Comparison of ENCODE assay signal across 9 mouse cellular contexts in the genomic region with DNA sequence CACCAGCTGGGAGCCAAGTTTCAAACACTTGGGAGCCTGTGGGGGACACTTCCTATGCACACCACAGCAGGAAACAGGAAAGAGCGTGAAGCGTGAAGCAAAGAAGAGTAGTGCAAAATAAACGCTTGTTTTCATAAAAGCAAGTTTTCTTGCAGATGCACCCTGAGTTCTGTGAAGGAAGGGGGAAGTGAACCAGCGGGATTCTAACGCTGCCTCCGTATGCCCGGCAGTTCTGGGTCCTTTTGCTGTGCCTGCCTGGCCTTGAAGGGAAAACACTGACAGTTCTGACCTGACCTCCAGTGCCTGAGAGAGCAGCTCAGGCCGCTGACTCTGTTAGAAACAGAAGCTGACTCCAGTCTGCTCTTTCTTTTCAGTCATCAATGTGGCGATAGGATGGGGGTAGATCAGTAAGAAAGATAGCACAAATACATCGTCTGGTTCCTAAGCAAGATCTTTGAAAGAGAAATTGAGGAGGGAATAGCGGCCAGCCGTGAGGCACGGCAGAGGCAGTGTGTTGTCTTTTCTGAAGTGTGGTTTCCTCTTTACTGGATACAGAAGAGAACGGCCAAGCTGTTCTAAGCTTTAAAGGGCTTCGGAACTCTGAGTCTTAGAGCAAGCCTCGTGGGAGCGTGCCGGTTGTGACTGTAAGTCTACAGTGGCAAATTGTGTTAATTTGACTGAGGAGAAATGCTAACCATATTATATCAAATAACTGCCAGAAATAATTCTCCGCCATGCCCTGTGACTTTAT.
DNase-seq lines count a peak whose midpoint lies in the region; ATAC-seq and TF ChIP-seq lines count a peak whose summit lies in the region.
"Had no signal": no experiment of that assay in that cellular context is flagged by ENCODE, and none has a peak within 500 bp of the region (broad histone marks: within the 10 kb centered on the region; RNA-seq: fewer than 3 reads in every experiment).

No protein-coding gene starts in this region.

- TF ChIP-seq EP300 in liver, postnatal 0 days (IDR thresholded peaks at IDR 0.05; ENCODE audit: low read depth) = no peak

- H3K9ac ChIP-seq in kidney, embryonic 16.5 days (replicated peaks; ENCODE audit: low read length) = no peak overlapping the region
- peak overlapping the region; percentile 38; the same call in 1 of the 2 replicates for H3K9ac ChIP-seq in liver, postnatal 0 days (replicated peaks)

- no peaks in the 10 kb centered on the region for H3K9me3 ChIP-seq in kidney, embryonic 16.5 days (ENCODE audit: low read length)
- H3K9me3 ChIP-seq in liver, postnatal 0 days (ENCODE audit: low read length) = no peaks in the 10 kb centered on the region

- no peak overlapping the region for H3K4me2 ChIP-seq in kidney, embryonic 16.5 days (replicated peaks; ENCODE audit: low read depth, low read length)
- H3K4me2 ChIP-seq in liver, postnatal 0 days (ENCODE audit: low read depth, low read length) = peak overlapping the region; percentile 48

- H3K36me3 ChIP-seq in kidney, embryonic 16.5 days (ENCODE audit: insufficient read depth, low read length) = no peaks in the 10 kb centered on the region
- H3K36me3 ChIP-seq in kidney, adult 2 months (ENCODE audit: control insufficient read depth, insufficient read depth, low read length) = no peaks in the 10 kb centered on the region
- H3K36me3 ChIP-seq in liver, postnatal 0 days (replicated peaks; ENCODE audit: insufficient read depth, low read length) = no peaks in the 10 kb centered on the region

- 42% methylated on average over 19 of the region's 19 CpGs for WGBS in kidney, embryonic 16.5 days
- WGBS in kidney, adult 2 months = 52% methylated on average over 19 of the region's 19 CpGs
- 35% methylated on average over 19 of the region's 19 CpGs for WGBS in liver, postnatal 0 days (ENCODE audit: insufficient replicate concordance)

- TF ChIP-seq CTCF in kidney, adult 2 months (conservative IDR thresholded peaks at IDR 0.05; ENCODE audit: insufficient read depth, insufficient read length, low read depth, low read length) = no peak
- no peak for TF ChIP-seq CTCF in liver, postnatal 0 days (IDR thresholded peaks at IDR 0.05; ENCODE audit: low read depth)

- no peak for TF ChIP-seq POLR2A in kidney, adult 2 months (IDR thresholded peaks at IDR 0.05; ENCODE audit: low read depth, low read length)

- no peak for DNase-seq in kidney, adult 2 months
- peak; percentile 6 for DNase-seq in CD4-positive, CD25-positive, alpha-beta regulatory T cell, adult 2 months (ENCODE audit: low read depth, low spot score)
- DNase-seq in liver, postnatal 0 days = no peak
- no peak for DNase-seq in left cerebral cortex, postnatal 14 days (ENCODE audit: low spot score in 2 of 2)
- DNase-seq in right cerebral cortex, adult 18-20 months = no peak
- no peak for DNase-seq in gastrocnemius, postnatal 14 days

- H3K27ac ChIP-seq in kidney, embryonic 16.5 days (ENCODE audit: low read length) = peak overlapping the region; percentile 3; the same call in 1 of the 2 replicates
- H3K27ac ChIP-seq in kidney, adult 2 months (ENCODE audit: insufficient read depth, low read depth, low read length) = no peak overlapping the region
- peak overlapping the region; percentile 13; the same call in 1 of the 2 replicates for H3K27ac ChIP-seq in brown adipose tissue, adult 24 weeks (replicated peaks; ENCODE audit: low read depth, low read length)
- H3K27ac ChIP-seq in liver, postnatal 0 days (ENCODE audit: low read depth) = peak overlapping the region; percentile 80
- H3K27ac ChIP-seq: left cerebral cortex, adult 2 months had no signal

- intact Hi-C loops in left cerebral cortex, postnatal 14 days (cut with DNase I) = no loop called here
- intact Hi-C loops in gastrocnemius, postnatal 14 days (cut with DNase I; ENCODE audit: low total_unique reads) = no loop called here

- no peak overlapping the region for H3K4me3 ChIP-seq in kidney, embryonic 16.5 days (ENCODE audit: low read length)
- no peak overlapping the region for H3K4me3 ChIP-seq in kidney, adult 2 months (ENCODE audit: insufficient read depth, low read depth, low read length)
- no peak overlapping the region for H3K4me3 ChIP-seq in brown adipose tissue, adult 24 weeks (ENCODE audit: insufficient read depth, low read depth, low read length)
- peak overlapping the region; percentile 10; the same call in 1 of the 2 replicates for H3K4me3 ChIP-seq in liver, postnatal 0 days (ENCODE audit: low read depth, low read length)
- H3K4me3 ChIP-seq: left cerebral cortex, adult 2 months had no signal

- peaks cover 35% of the 10 kb centered on the region for H3K4me1 ChIP-seq in kidney, embryonic 16.5 days (ENCODE audit: insufficient read depth, low read length)
- H3K4me1 ChIP-seq in kidney, adult 2 months (ENCODE audit: control insufficient read depth, insufficient read depth, low read length) = no peaks in the 10 kb centered on the region
- H3K4me1 ChIP-seq in brown adipose tissue, adult 24 weeks (ENCODE audit: control insufficient read depth, insufficient read depth, insufficient read length, low read length) = peaks cover 17% of the 10 kb centered on the region
- H3K4me1 ChIP-seq in liver, postnatal 0 days (ENCODE audit: insufficient read depth) = peaks cover 10% of the 10 kb centered on the region

- no peaks in the 10 kb centered on the region for H3K27me3 ChIP-seq in kidney, embryonic 16.5 days (ENCODE audit: insufficient read depth, low read length)
- H3K27me3 ChIP-seq in kidney, adult 2 months (replicated peaks; ENCODE audit: control insufficient read depth, insufficient read depth, low read length) = no peaks in the 10 kb centered on the region
- no peaks in the 10 kb centered on the region for H3K27me3 ChIP-seq in liver, postnatal 0 days (ENCODE audit: insufficient read depth, low read length)

- ATAC-seq in kidney, embryonic 16.5 days (ENCODE audit: low FRiP score, low TSS enrichment) = no peak
- ATAC-seq in liver, postnatal 0 days = peak; percentile 40
